Mouse (Mus musculus) neutrophil, adult 5-6 weeks (primary cell): Measurements from ENCODE around the gene Mrgpra2b. TPM values are rescaled to one million over a fixed set of nuclear protein-coding genes. Genes with fewer than 3 reads are reported as not detected.
A peak's percentile ranks its signal among the peaks of the same experiment; 100 is the strongest.
"Not testable (repeated sequence)": the region's sequence is repeated elsewhere in the genome, so short reads cannot be mapped to it uniquely, and the experiment has no call there.

Source experiments
- ATAC-seq: fragments of 151-379, 151-347 bp; 2 replicates; pipeline ENCODE4 v1.8.0; 2017; ENCODE audit warnings: mild to moderate bottlenecking, moderate TSS enrichment; ENCODE audit not compliant: insufficient number of reproducible peaks, poor library complexity, low FRiP score, severe bottlenecking; ENCODE audit errors: extremely low read depth
- total RNA-seq: library from RNA; stranded (forward); fragments of 200-1000 nt; gene quantifications from 2 replicates; pipeline ENCODE4 v1.2.3, GENCODE M21; 2017

Gene Mrgpra2b
- 35.1 and 42.4 TPM in 2 replicates for total RNA-seq

GRCm38 (mm10) chr7:47528762-47529161, at the start of gene Mrgpra2b:
Gene Mrgpra2b, minus strand, starts transcription at chr7:47528862.
- ATAC-seq, result no peak

- no peak for ATAC-seq
Observed at GRCm38 (mm10) chr7:47516379-47516778, 12.3 kb downstream of the Mrgpra2b start.

GRCm38 (mm10) chr7:47515050-47515449, 13.6 kb downstream of the Mrgpra2b start:
- peak; percentile 77; the same call in 1 of the 2 replicates for ATAC-seq

DNA sequence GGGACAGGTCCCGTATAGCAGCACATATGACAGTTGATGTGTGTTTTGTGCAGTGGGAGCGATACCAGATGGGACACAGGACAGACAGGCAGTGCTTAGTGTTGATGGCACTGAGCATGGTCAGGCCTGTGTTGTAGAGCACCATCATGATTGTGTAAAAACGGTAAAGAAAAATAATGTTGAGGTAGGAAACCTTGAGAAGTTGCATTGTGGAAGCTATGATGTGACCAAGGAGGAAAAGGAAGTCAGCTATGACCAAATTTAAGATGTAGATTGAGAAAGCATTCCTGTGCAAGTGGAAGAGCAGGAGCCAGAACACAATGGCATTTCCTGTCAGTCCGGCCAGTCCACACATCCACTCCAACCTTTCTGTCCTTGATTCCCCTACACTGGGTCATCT, 25.7 kb downstream of the Mrgpra2b start:
- peak; percentile 26; the same call in 1 of the 2 replicates for ATAC-seq

DNA sequence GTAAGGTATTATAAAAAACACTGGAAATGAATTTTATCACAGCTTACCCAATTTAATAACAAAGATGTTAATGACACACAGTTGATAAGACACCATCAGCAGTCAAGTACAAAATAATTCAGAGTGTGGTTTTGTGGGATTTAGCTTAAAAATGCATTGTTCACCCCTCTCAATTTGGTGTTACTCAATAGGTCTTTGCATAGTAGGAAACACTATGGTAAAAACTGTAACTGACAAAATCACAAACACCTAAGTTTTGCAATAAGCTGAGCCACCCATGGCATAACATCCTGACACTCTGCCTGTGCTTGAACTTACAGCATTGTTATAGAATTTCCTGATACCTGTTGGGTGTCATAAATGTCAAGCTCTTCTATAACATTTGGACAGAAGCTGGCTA, 37.4 kb downstream of the Mrgpra2b start:
- ATAC-seq, result not testable (repeated sequence)

DNA sequence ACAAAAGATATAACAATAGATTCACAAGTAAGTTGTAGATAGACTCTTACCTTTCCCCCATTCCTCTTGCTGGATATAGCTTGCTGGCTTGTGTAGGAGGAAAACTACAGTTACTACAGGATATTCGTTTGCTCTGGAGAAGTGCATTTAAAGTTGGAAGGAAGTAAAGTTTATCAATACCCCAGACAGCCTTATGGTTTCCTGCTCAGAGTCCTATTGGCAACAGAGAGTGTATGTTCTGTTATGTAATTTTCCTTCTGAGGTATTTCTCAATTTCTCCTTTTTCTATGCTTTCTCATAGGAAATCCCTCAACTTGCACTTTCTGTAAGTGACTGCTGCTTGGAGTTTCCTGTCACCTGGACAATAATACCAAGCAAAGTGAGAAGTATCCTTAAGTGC, 39.2 kb downstream of the Mrgpra2b start:
- ATAC-seq, result not testable (repeated sequence)

GRCm38 (mm10) chr7:47483181-47483580, 45.5 kb downstream of the Mrgpra2b start:
- ATAC-seq, result not testable (repeated sequence)

- 0 out of 2 replicates have a peak, but pooled peaks have one; percentile 48 for ATAC-seq
Observed at GRCm38 (mm10) chr7:47473904-47474303, 54.8 kb downstream of the Mrgpra2b start.

DNA sequence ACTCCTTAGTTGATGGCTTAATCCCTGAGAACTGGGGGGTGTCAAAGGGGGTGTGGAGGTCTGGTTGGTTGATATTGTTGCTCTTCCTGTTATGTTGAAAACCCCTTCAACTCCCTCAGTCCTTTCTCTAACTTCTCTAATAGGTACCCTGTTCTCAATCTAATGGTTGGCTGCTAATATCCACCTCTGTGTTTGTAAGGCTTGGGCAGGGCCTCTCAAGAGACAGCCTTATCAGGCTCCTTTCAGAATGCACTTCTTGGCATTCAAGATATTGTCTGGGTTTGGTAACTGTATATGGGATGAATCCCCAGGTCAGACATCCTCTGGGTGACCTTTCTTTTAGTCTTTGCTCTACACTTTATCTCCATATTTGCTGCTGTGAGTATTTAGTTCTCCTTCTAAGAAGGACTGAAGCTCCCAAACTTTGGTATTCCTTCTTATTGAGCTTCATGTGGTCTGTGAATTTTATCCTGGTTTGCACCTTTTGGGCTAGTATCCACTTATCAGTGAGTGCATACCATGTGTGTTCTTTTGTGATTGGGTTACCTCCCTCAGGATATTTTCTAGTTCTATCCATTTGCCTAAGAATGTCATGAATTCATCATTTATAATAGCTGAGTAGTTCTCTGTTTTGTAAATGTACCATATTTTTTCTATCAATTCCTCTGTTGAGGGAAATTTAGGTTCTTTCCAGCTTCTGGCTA, 63.2 kb downstream of the Mrgpra2b start:
- ATAC-seq, result not testable (repeated sequence)

DNA sequence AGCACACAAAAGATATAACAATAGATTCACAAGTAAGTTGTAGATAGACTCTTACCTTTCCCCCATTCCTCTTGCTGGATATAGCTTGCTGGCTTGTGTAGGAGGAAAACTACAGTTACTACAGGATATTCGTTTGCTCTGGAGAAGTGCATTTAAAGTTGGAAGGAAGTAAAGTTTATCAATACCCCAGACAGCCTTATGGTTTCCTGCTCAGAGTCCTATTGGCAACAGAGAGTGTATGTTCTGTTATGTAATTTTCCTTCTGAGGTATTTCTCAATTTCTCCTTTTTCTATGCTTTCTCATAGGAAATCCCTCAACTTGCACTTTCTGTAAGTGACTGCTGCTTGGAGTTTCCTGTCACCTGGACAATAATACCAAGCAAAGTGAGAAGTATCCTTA, 76.6 kb downstream of the Mrgpra2b start, which contains the start of gene Mrgpra2a:
Mrgpra2a (minus strand) TSS at position 125 of the 400 bp plus-strand sequence.
- ATAC-seq, result 0 out of 2 replicates have a peak, but pooled peaks have one; percentile 23

- ATAC-seq, result not testable (repeated sequence)
Observed at GRCm38 (mm10) chr7:47445729-47446128, 82.9 kb downstream of the Mrgpra2b start.

DNA sequence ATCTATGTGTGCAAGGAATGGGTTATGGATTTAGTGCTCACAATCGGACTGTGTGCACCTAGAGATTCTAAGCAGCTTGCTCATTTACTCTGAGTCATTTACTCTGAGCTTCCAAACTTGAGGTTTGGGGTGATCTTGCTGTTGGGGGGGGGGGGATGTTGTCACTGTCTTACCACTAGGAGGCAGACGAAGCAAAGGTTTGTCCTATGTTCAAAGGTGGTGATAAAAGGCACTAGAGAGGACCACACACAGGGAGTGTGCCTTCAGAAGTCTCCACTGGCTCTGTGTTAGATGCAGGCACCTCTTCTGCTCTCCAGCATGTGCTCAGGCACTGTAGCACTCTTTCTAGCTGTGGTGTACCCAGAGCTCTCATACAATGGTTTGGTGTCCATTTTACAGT, 92.2 kb downstream of the Mrgpra2b start:
- not testable (repeated sequence) for ATAC-seq

GRCm38 (mm10) chr7:47427815-47428508, 100.7 kb downstream of the Mrgpra2b start:
- not testable (repeated sequence) for ATAC-seq

Other genes starting within 250 kb of the Mrgpra2b start
- gene Mrgpra1, start 174.6 kb downstream of the Mrgpra2b start, total RNA-seq, result not detected in 2 replicates
- 3.3 and 6.9 TPM in 2 replicates for gene Mrgpra2a, start 76.7 kb downstream of the Mrgpra2b start, total RNA-seq
- gene Mrgpra3, start 72.5 kb upstream of the Mrgpra2b start, total RNA-seq, result not detected in 2 replicates